Mouse (Mus musculus) forebrain, embryonic 15.5 days (tissue): ENCODE measurements around the gene Ercc6l. TPM values are rescaled to one million over a fixed set of nuclear protein-coding genes. Genes with fewer than 3 reads are reported as not detected.
"Not testable (repeated sequence)": the region's sequence is repeated elsewhere in the genome, so short reads cannot be mapped to it uniquely, and the experiment has no call there.

Experiments used
- ATAC-seq: fragments of 200-750 bp; cut with Nextera tagmentation; replicated peaks from 2 replicates; pipeline ENCODE4 v1.8.0; 2017; ENCODE audit warnings: mild to moderate bottlenecking, moderate TSS enrichment, moderate library complexity
- H3K27ac ChIP-seq: fragments of 300-500 bp; sonication (generic); replicated peaks from 2 replicates; pipeline ENCODE4 v1.5.1; 2015; ENCODE audit warnings: mild to moderate bottlenecking, inconsistent platforms
- H3K27me3 ChIP-seq: fragments of 300-500 bp; sonication (generic); 2 replicates; pipeline ENCODE4 v1.6.1; 2015; ENCODE audit warnings: inconsistent platforms
- H3K36me3 ChIP-seq: fragments of 300-500 bp; sonication (generic); 2 replicates; pipeline ENCODE4 v1.6.1; 2015; ENCODE audit warnings: mild to moderate bottlenecking, inconsistent platforms
- H3K4me1 ChIP-seq: fragments of 300-500 bp; sonication (generic); 2 replicates; pipeline ENCODE4 v1.6.1; 2015; ENCODE audit warnings: inconsistent platforms
- H3K4me2 ChIP-seq: fragments of 300-500 bp; sonication (generic); replicated peaks from 2 replicates; pipeline ENCODE4 v1.6.1; 2015; ENCODE audit warnings: mild to moderate bottlenecking, inconsistent platforms
- H3K4me3 ChIP-seq: fragments of 300-500 bp; sonication (generic); 2 replicates; pipeline ENCODE4 v1.5.1; 2015; ENCODE audit warnings: mild to moderate bottlenecking, inconsistent platforms
- H3K9ac ChIP-seq: fragments of 300-500 bp; sonication (generic); replicated peaks from 2 replicates; pipeline ENCODE4 v1.6.1; 2015; ENCODE audit warnings: mild to moderate bottlenecking, inconsistent platforms
- H3K9me3 ChIP-seq: fragments of 300-500 bp; sonication (generic); 2 replicates; pipeline ENCODE4 v1.6.1; 2016; ENCODE audit warnings: inconsistent platforms
- WGBS: fragments of 180-500 bp; shearing (Covaris S2); methylation state at CpG from one replicate; pipeline ENCODE4 v1.1.7; 2015; ENCODE audit warnings: mixed read lengths; 5-methylcytosine and 5-hydroxymethylcytosine counted together
- polyA plus RNA-seq: library from polyadenylated mRNA; unstranded; fragments of >200 nt; fragmentation: Nextera tagmentation; extraction: Ambion mirVana; gene quantifications from 2 replicates; pipeline ENCODE4 v1.2.1, GENCODE M21; 2015

Ercc6l gene
- polyA plus RNA-seq, 1 experiment from 2014 or later, result 4.8 TPM

DNA sequence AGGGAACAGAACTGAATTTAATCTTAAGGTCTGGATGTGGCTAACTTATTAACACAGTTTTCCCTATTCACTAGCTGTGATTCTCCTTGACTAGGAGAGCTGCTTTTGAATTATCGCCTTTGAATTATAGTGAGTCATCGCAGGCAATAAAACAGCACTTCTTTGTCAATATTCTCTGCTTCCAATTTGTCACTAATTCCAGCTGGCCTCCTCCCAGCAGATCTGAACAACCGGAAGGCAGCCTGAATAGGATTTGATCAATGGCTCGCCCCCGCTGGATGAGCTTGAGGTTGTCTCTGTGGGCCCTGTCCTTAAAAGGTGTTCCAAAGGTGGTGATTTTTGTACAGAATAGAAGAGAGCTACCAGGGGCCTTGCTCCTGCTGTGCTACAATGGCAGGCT lies 9.6 kb upstream of the Ercc6l start:
- no peak for ATAC-seq
- Histone ChIP-seq H3K36me3 (no peaks in the 10 kb centered on the region), H3K9me3 (no peaks in the 10 kb centered on the region), H3K4me2 (no peak overlapping the region), H3K27me3 (no peaks in the 10 kb centered on the region), H3K27ac (peak overlapping the region; percentile 46; the same call in 1 of the 2 replicates), H3K9ac (no peak overlapping the region), H3K4me1 (0 out of 2 replicates have a peak, but pooled peaks cover 7% of the 10 kb centered on the region), H3K4me3 (no peak overlapping the region)
- WGBS, result 31% methylated on average over 5 of the region's 5 CpGs

DNA sequence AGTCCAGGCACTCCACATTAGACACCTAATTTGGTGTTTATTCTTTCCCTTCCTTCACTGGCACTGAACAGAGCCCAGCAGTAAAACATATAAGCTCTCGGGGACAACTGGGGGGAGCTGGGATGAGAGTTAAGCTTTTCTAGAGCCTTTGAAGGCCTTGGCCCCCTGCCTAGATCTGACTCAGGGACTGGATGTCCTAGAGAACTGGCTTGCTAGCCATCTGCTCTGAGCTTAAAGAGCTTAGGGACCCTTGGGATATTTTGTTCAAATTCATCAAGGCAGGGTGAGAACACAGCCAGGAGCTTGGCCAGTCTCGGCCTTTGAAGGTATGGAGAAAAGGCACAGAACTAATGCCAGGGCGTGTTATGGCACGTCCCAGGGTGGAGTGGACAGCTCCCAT lies 6.6 kb upstream of the Ercc6l start:
- Histone ChIP-seq H3K4me3 (no peak overlapping the region), H3K4me2 (no peak overlapping the region), H3K9me3 (no peaks in the 10 kb centered on the region), H3K27ac (no peak overlapping the region), H3K36me3 (no peaks in the 10 kb centered on the region), H3K9ac (no peak overlapping the region), H3K27me3 (no peaks in the 10 kb centered on the region), H3K4me1 (0 out of 2 replicates have a peak, but pooled peaks cover 7% of the 10 kb centered on the region)
- ATAC-seq, result no peak
- 70% methylated on average over 4 of the region's 4 CpGs for WGBS

DNA sequence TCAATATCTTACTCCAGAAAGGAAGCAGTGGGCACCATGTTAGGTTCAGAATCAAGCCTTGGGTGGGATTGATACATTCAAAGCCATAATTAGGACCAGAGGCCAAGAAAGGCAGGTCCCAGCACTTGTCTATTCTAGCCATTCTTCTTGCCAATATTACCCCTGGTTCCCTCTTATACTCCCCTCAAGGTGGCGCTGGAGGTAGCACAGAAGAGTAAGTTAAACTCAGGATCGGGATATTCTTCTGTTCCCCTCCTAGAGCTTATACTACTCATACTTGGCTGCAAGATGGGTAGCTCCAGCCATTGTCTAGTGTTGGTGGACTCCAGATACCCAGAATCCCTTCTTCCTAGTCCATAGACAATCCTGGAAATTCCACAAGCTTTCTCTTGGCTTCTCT lies 6.2 kb upstream of the Ercc6l start:
- no peak for ATAC-seq
- Histone ChIP-seq H3K9me3 (no peaks in the 10 kb centered on the region), H3K4me3 (no peak overlapping the region), H3K4me1 (0 out of 2 replicates have a peak, but pooled peaks cover 7% of the 10 kb centered on the region), H3K9ac (no peak overlapping the region), H3K4me2 (no peak overlapping the region), H3K27me3 (no peaks in the 10 kb centered on the region), H3K36me3 (no peaks in the 10 kb centered on the region), H3K27ac (no peak overlapping the region)
- WGBS, result 48% methylated on average over 2 of the region's 2 CpGs

GRCm38 (mm10) chrX:102160528-102160927 lies 3.6 kb upstream of the Ercc6l start:
- no peaks in the 10 kb centered on the region for H3K36me3 ChIP-seq
- WGBS, result 81% methylated on average over 2 of the region's 2 CpGs
- H3K9ac ChIP-seq, result no peak overlapping the region
- H3K4me2 ChIP-seq, result no peak overlapping the region
- 0 out of 2 replicates have a peak, but pooled peaks cover 5% of the 10 kb centered on the region for H3K4me1 ChIP-seq
- no peak overlapping the region for H3K4me3 ChIP-seq
- H3K9me3 ChIP-seq, result no peaks in the 10 kb centered on the region
- H3K27ac ChIP-seq, result no peak overlapping the region
- no peak for ATAC-seq
- H3K27me3 ChIP-seq, result no peaks in the 10 kb centered on the region

DNA sequence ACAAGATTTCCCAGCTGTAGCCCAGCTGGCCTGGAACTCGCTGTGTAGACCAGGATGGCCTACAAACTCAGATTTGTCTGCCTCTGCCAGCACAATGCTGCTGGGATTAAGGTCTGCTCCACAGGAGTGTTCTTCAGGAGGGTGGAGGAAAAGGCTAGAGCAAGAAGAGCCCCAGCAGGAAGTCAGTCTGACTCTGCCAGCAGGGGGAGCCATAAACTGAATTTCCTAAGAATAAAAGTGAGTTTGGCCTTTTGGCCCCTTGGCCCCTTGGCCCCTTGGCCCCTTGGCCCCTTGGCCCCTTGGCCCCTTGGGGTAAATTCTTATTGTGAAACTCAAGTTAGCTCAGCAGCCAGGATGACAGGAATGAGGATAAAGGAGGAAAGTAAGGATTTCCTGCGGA lies 2.9 kb upstream of the Ercc6l start:
- H3K27me3 ChIP-seq, result no peaks in the 10 kb centered on the region
- no peak overlapping the region for H3K4me3 ChIP-seq
- no peaks in the 10 kb centered on the region for H3K36me3 ChIP-seq
- ATAC-seq, result no peak
- no peaks in the 10 kb centered on the region for H3K9me3 ChIP-seq
- 0 out of 2 replicates have a peak, but pooled peaks cover 5% of the 10 kb centered on the region for H3K4me1 ChIP-seq
- 65% methylated on average over 2 of the region's 2 CpGs for WGBS
- no peak overlapping the region for H3K27ac ChIP-seq
- no peak overlapping the region for H3K9ac ChIP-seq
- H3K4me2 ChIP-seq, result no peak overlapping the region

DNA sequence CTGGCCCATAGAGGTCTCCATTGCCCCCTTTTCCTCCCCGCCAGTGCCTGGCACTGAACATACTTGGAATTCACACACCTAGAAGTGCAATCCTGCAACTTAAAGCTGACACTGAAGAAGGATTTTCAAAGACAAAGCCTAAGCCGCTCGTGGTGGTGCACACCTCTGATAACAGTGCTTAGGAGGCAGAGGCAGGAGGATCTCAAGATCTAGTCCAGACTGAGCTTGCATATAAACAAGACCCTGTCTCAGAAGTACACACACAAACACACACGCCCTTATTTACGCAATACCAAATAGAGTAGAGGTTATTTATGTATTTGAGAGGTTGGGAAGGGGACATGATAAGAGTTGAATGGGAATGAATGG lies 516 bp upstream of the Ercc6l start:
- WGBS, result 48% methylated on average over 5 of the region's 5 CpGs
- H3K9ac ChIP-seq, result no peak overlapping the region; the same call in 1 of the 2 replicates
- no peaks in the 10 kb centered on the region for H3K36me3 ChIP-seq
- 0 out of 2 replicates have a peak, but pooled peaks cover 5% of the 10 kb centered on the region for H3K4me1 ChIP-seq
- H3K27ac ChIP-seq, result peak overlapping the region; percentile 70
- H3K9me3 ChIP-seq, result no peaks in the 10 kb centered on the region
- H3K4me2 ChIP-seq, result peak overlapping the region; percentile 34
- no peaks in the 10 kb centered on the region for H3K27me3 ChIP-seq
- peak overlapping the region; percentile 47 for H3K4me3 ChIP-seq
- no peak for ATAC-seq

- Histone ChIP-seq H3K4me1 (no peaks in the 10 kb centered on the region), H3K9me3 (no peaks in the 10 kb centered on the region), H3K27ac (no peak overlapping the region), H3K4me2 (no peak overlapping the region), H3K36me3 (no peaks in the 10 kb centered on the region), H3K27me3 (no peaks in the 10 kb centered on the region), H3K4me3 (no peak overlapping the region), H3K9ac (no peak overlapping the region)
- no peak for ATAC-seq
- WGBS, result 80% methylated on average over 1 of the region's 1 CpGs
Observed at GRCm38 (mm10) chrX:102141157-102141556, 15.7 kb downstream of the Ercc6l start.

DNA sequence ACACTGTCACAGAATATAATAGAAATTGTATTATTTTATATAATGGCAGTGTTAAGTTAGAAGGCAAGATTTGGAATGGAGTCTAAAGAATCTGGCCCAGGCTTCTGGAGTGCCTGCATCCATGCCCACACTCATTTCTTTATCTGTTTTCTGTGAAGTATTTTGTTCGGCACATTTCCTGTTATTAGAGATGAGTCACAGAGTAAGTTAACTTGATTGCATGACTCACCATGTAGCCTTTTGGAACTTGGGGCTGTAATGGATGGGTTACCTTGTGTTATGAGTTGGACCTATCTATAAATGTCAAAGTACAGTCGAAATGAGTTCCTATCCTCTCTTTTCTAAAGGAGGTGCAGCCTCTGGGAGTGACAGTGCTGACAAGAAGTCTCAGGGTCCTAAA lies 35.6 kb downstream of the Ercc6l start:
- Histone ChIP-seq H3K27me3 (no peaks in the 10 kb centered on the region), H3K9ac (no peak overlapping the region), H3K4me2 (no peak overlapping the region), H3K4me3 (no peak overlapping the region), H3K4me1 (peaks cover 5% of the 10 kb centered on the region), H3K27ac (no peak overlapping the region), H3K36me3 (peaks cover 6% of the 10 kb centered on the region; the same call in 1 of the 2 replicates), H3K9me3 (no peaks in the 10 kb centered on the region)
- 88% methylated on average over 2 of the region's 2 CpGs for WGBS
- ATAC-seq, result no peak

DNA sequence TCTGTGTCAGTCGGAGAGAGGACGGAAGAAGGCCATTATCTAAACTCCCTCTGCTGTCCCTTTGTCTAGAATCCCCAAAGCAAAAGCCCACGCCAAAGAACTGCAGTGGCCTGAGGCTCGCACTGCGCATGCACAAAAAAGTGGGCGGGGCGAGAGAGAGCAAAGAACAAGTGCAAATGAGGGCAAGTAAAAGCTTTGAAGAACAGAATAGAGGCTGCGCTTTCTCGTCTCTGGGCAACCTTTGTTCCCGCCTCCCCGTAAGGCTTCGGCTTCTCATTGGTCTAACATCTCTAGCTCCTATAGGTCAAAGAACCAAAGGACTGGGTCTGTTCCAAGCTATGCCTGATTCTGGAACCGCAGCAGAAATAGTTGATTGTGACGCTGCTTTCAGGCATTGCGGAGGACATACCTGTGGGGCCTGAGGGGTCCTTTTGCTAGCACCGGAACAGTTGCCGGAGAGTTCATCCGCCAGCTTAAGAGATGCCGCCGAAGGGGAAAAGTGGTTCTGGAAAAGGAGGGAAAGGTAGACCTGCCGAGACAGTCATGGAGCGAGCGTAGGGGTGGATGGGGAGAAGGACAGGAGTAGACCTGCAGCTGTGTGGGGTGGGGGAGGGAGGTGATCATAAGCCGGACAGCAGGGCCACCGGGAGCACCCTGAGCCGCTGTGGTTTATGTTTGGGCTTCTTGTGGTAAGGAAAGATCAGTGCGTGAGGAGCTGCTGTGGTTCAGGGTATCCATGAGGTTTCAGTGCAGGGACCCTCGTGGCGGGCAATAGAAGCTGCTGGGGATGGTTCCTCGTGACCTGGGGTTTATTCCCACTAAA lies 37.6 kb downstream of the Ercc6l start, which contains the start of gene Pin4:
Gene Pin4, plus strand, starts transcription at position 406 of the 823 bp plus-strand sequence.
- Histone ChIP-seq H3K9ac (peak within 1 kb of the TSS; percentile 58), H3K4me3 (peak within 1 kb of the TSS; percentile 65), H3K27me3 (no peaks in the 10 kb centered on the region), H3K27ac (peak within 1 kb of the TSS; percentile 84), H3K36me3 (peaks cover 1% of the 10 kb centered on the region; the same call in 1 of the 2 replicates), H3K4me2 (peak within 1 kb of the TSS; percentile 51), H3K9me3 (no peaks in the 10 kb centered on the region), H3K4me1 (peaks cover 5% of the 10 kb centered on the region)
- peak; percentile 98 for ATAC-seq
- WGBS, result 24% methylated on average over 30 of the region's 30 CpGs

DNA sequence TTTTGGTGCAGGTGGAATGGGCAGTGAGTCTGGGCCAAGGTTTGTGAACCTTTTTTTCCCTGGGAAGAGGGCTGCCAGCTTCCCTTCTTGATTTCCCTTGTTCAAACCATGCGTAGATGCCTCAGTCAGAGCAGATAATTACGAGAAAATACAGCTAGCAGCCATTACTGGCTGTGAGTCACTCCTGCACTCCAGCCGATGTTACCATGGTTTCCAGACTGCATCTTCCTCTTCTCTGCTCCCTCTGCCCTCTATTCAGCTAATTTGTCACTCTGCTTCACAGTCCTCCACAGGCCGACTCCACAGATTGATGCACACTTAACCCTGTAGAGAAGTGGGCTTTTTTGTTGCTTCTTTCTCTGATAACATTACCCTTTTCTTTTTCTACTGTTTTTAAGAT lies 41.2 kb downstream of the Ercc6l start:
- no peak overlapping the region for H3K4me3 ChIP-seq
- WGBS, result 33% methylated on average over 4 of the region's 4 CpGs
- H3K27ac ChIP-seq, result peak overlapping the region; percentile 75
- no peak for ATAC-seq
- peaks cover 5% of the 10 kb centered on the region for H3K4me1 ChIP-seq
- H3K36me3 ChIP-seq, result no peaks in the 10 kb centered on the region
- no peak overlapping the region for H3K4me2 ChIP-seq
- no peak overlapping the region for H3K9ac ChIP-seq
- H3K27me3 ChIP-seq, result no peaks in the 10 kb centered on the region
- no peaks in the 10 kb centered on the region for H3K9me3 ChIP-seq

GRCm38 (mm10) chrX:102109349-102109748 lies 47.5 kb downstream of the Ercc6l start:
- H3K27me3 ChIP-seq, H3K9ac ChIP-seq, ATAC-seq, H3K4me3 ChIP-seq, H3K36me3 ChIP-seq, H3K27ac ChIP-seq, H3K4me2 ChIP-seq, H3K9me3 ChIP-seq, H3K4me1 ChIP-seq: not testable (repeated sequence)
- WGBS, result 86% methylated on average over 5 of the region's 5 CpGs

- not testable (repeated sequence) for H3K4me3 ChIP-seq, H3K9me3 ChIP-seq, H3K4me1 ChIP-seq, ATAC-seq, H3K27ac ChIP-seq, H3K27me3 ChIP-seq, H3K36me3 ChIP-seq, H3K4me2 ChIP-seq, H3K9ac ChIP-seq
- 65% methylated on average over 2 of the region's 2 CpGs for whole genome bisulfite sequencing
Observed at GRCm38 (mm10) chrX:102103830-102104229, 53.1 kb downstream of the Ercc6l start.
